Comparison of ENCODE assay signal across 7 mouse cellular contexts in the genomic region with DNA sequence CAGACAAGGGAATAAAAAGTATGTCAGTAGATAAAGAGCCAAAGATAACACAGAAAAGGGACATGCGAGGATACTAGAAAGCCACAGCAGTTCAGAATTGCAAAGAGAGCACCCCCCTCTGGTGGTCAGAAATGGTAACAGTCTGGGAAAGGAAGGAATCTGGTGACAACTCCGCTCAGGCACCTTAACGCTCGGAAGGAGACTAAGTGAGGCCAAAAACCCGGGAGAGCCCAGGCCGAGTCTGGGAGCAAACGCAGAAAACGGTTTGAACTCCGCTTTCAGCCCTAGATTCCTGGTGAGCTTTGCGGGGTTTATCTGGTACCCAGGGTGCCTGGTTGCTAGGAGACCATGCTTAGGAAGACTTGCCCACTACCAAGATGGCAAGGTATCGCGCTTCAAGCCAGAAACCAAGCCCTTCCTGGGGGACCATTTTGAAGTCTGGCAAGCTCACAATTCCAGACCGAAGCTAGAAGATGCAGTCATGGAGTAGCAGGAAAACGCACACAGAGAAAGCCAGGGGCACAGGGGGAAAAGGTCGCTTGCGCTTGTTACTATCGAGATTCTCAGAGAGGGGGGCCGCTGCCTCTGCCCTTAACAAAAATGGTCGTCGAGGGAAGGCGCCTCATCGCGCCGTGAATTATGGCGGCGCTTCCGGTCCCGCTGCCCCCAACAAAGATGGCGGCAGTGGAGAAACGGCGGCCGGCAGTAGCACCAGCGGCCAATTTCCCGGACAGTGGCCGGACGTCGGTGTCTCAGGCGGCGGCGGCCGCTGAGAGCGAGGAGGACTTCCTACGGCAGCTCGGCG. TPM values are rescaled to one million over a fixed set of nuclear protein-coding genes. Genes with fewer than 3 reads are reported as not detected.
DNase-seq lines count a peak whose midpoint lies in the region; ATAC-seq lines count a peak whose summit lies in the region.

A gene (plus strand): TSS at position 599 of the 805 bp plus-strand sequence.

- 0 out of 2 replicates have a peak, but pooled peaks have one; percentile 21 for ATAC-seq in embryonic facial prominence, embryonic 11.5 days (replicated peaks; ENCODE audit: insufficient number of reproducible peaks, low FRiP score, low TSS enrichment, low read depth)
- ATAC-seq in limb, embryonic 11.5 days (ENCODE audit: insufficient number of reproducible peaks, low FRiP score, low TSS enrichment, low read depth), result peak; percentile 74; the same call in 1 of the 2 replicates
- peak; percentile 83 for ATAC-seq in midbrain, embryonic 14.5 days (ENCODE audit: low FRiP score, low TSS enrichment)

- H3K4me2 ChIP-seq in embryonic facial prominence, embryonic 11.5 days (ENCODE audit: low read depth, low read length), result peak within 1 kb of the TSS; percentile 74
- peak within 1 kb of the TSS; percentile 91 for H3K4me2 ChIP-seq in limb, embryonic 11.5 days (ENCODE audit: low read depth, severe bottlenecking)
- H3K4me2 ChIP-seq in midbrain, embryonic 14.5 days (ENCODE audit: low read length), result peak within 1 kb of the TSS; percentile 88

- H3K27ac ChIP-seq in embryonic facial prominence, embryonic 11.5 days (replicated peaks; ENCODE audit: low read depth, low read length), result peak within 1 kb of the TSS; percentile 93
- H3K27ac ChIP-seq in limb, embryonic 11.5 days (replicated peaks; ENCODE audit: low read depth, low read length), result peak within 1 kb of the TSS; percentile 95
- peak within 1 kb of the TSS; percentile 98 for H3K27ac ChIP-seq in midbrain, embryonic 14.5 days (replicated peaks; ENCODE audit: low read depth, low read length)

- H3K4me3 ChIP-seq in embryonic facial prominence, embryonic 11.5 days (ENCODE audit: low read depth, low read length), result peak within 1 kb of the TSS; percentile 97
- peak within 1 kb of the TSS; percentile 98 for H3K4me3 ChIP-seq in limb, embryonic 11.5 days (ENCODE audit: low read depth, low read length)
- H3K4me3 ChIP-seq in midbrain, embryonic 14.5 days (replicated peaks; ENCODE audit: low read depth, low read length), result peak within 1 kb of the TSS; percentile 98

- H3K9me3 ChIP-seq in embryonic facial prominence, embryonic 11.5 days (replicated peaks; ENCODE audit: control insufficient read depth, low read length), result no peaks in the 10 kb centered on the region
- H3K9me3 ChIP-seq in limb, embryonic 11.5 days (ENCODE audit: control insufficient read depth, low read length), result no peaks in the 10 kb centered on the region
- no peaks in the 10 kb centered on the region for H3K9me3 ChIP-seq in midbrain, embryonic 14.5 days (ENCODE audit: control insufficient read depth, low read length)

- H3K9ac ChIP-seq in embryonic facial prominence, embryonic 11.5 days (replicated peaks; ENCODE audit: low read length), result peak within 1 kb of the TSS; percentile 96
- peak within 1 kb of the TSS; percentile 95 for H3K9ac ChIP-seq in limb, embryonic 11.5 days (ENCODE audit: low read length)
- peak within 1 kb of the TSS; percentile 91 for H3K9ac ChIP-seq in midbrain, embryonic 14.5 days (replicated peaks; ENCODE audit: low read length)

- whole genome bisulfite sequencing in embryonic facial prominence, embryonic 11.5 days, result under 1% methylated on average over 45 of the region's 45 CpGs
- under 1% methylated on average over 45 of the region's 45 CpGs for WGBS in limb, embryonic 11.5 days
- WGBS in midbrain, embryonic 14.5 days, result under 1% methylated on average over 45 of the region's 45 CpGs

- H3K27me3 ChIP-seq in embryonic facial prominence, embryonic 11.5 days (ENCODE audit: control insufficient read depth, insufficient read depth, low read length), result no peaks in the 10 kb centered on the region
- no peaks in the 10 kb centered on the region for H3K27me3 ChIP-seq in limb, embryonic 11.5 days (ENCODE audit: control insufficient read depth, insufficient read depth, low read length)
- no peaks in the 10 kb centered on the region for H3K27me3 ChIP-seq in midbrain, embryonic 14.5 days (ENCODE audit: control insufficient read depth, insufficient read depth, low read length)

- H3K36me3 ChIP-seq in embryonic facial prominence, embryonic 11.5 days (replicated peaks; ENCODE audit: control insufficient read depth, insufficient read depth, low read depth, low read length), result no peaks in the 10 kb centered on the region; the same call in 1 of the 2 replicates
- H3K36me3 ChIP-seq in limb, embryonic 11.5 days (ENCODE audit: control insufficient read depth, insufficient read depth, low read length), result peaks cover 3% of the 10 kb centered on the region; the same call in 1 of the 2 replicates
- H3K36me3 ChIP-seq in midbrain, embryonic 14.5 days (ENCODE audit: control insufficient read depth, insufficient read depth, low read length), result 0 out of 2 replicates have a peak, but pooled peaks cover 6% of the 10 kb centered on the region

- DNase-seq in adrenal gland, postnatal 14 days, result peak; percentile 91
- DNase-seq in embryonic facial prominence, embryonic 11.5 days (ENCODE audit: low spot score), result peak; percentile 92
- DNase-seq in heart, adult 11 months, result peak; percentile 99
- DNase-seq in kidney, adult 18-20 months, result peak; percentile 96
- peak; percentile 92 for DNase-seq in limb, embryonic 11.5 days (ENCODE audit: low spot score)
- peak; percentile 95 for DNase-seq in midbrain, embryonic 14.5 days
- DNase-seq in spleen, adult 18-20 months, result peak; percentile 75 to 83

- peaks cover 4% of the 10 kb centered on the region for H3K4me1 ChIP-seq in embryonic facial prominence, embryonic 11.5 days (ENCODE audit: control insufficient read depth, insufficient read depth, low read length)
- peaks cover 8% of the 10 kb centered on the region for H3K4me1 ChIP-seq in limb, embryonic 11.5 days (ENCODE audit: control insufficient read depth, insufficient read depth, low read length)
- peaks cover 16% of the 10 kb centered on the region for H3K4me1 ChIP-seq in midbrain, embryonic 14.5 days (ENCODE audit: control insufficient read depth, insufficient read depth, low read length)

RNA-seq across cellular contexts. Expression of the gene that starts here (rescaled TPM):
- 27.8 and 34.1 TPM in 2 replicates for total RNA-seq in adrenal gland, postnatal 14 days (2021)
- 65.6 and 67.3 TPM in 2 replicates for polyA plus RNA-seq in embryonic facial prominence, embryonic 11.5 days (2014; fragmentation: Nextera tagmentation; extraction: Ambion mirVana)
- 67.2 and 70.9 TPM in 2 replicates for polyA plus RNA-seq in limb, embryonic 11.5 days (2014; fragmentation: Nextera tagmentation; extraction: Ambion mirVana)
- 94.4 and 110 TPM in 2 replicates for polyA plus RNA-seq in midbrain, embryonic 14.5 days (2014; fragmentation: Nextera tagmentation; extraction: Ambion mirVana)

Comparison
In these comparisons a context has a peak if more than half of its experiments do, and no peak if none do; other contexts are left out.
1. Peak in every context shown above with its lines: DNase-seq, ATAC-seq, H3K4me3 ChIP-seq and H3K27ac ChIP-seq.
2. ATAC-seq: peak in every context shown above with its lines; median percentile 83 in midbrain, embryonic 14.5 days; 74 in limb, embryonic 11.5 days; 21 in embryonic facial prominence, embryonic 11.5 days.